Mouse (Mus musculus): Measurements from ENCODE around the gene Tmem135. TPM values are rescaled to one million over a fixed set of nuclear protein-coding genes. Genes with fewer than 3 reads are reported as not detected.

Tmem135 gene
- polyA plus RNA-seq, 1 experiment from 2014 or later = 57.9 TPM

GRCm38 (mm10) chr7:89198499-89198898 is 205.5 kb downstream of the Tmem135 start:
- H3K36me3 ChIP-seq (ENCODE audit: control insufficient read depth, insufficient read depth) = 0 out of 2 replicates have a peak, but pooled peaks cover 2% of the 10 kb centered on the region
- H3K4me1 ChIP-seq (replicated peaks; ENCODE audit: control insufficient read depth, insufficient read depth, low read length) = no peaks in the 10 kb centered on the region
- H3K9me3 ChIP-seq (ENCODE audit: control insufficient read depth) = no peaks in the 10 kb centered on the region
- H3K27me3 ChIP-seq (replicated peaks; ENCODE audit: control insufficient read depth, insufficient read depth, low read length) = no peaks in the 10 kb centered on the region
- no peak overlapping the region for H3K9ac ChIP-seq (ENCODE audit: low read depth, low read length)
- no peak overlapping the region for H3K4me3 ChIP-seq (ENCODE audit: low read depth, low read length)
- H3K4me2 ChIP-seq (replicated peaks; ENCODE audit: low read depth) = no peak overlapping the region
- no peak for TF ChIP-seq CTCF (IDR thresholded peaks at IDR 0.05; ENCODE audit: low read depth)
- no peak for ATAC-seq
- 92% methylated on average over 4 of the region's 4 CpGs for WGBS
- no peak overlapping the region for H3K27ac ChIP-seq (ENCODE audit: low read depth, low read length)

GRCm38 (mm10) chr7:89193459-89193858 is 210.6 kb downstream of the Tmem135 start:
- Histone ChIP-seq H3K9me3 (ENCODE audit: control insufficient read depth) (no peaks in the 10 kb centered on the region), H3K27ac (ENCODE audit: low read depth, low read length) (no peak overlapping the region), H3K9ac (ENCODE audit: low read depth, low read length) (no peak overlapping the region), H3K36me3 (ENCODE audit: control insufficient read depth, insufficient read depth) (0 out of 2 replicates have a peak, but pooled peaks cover 3% of the 10 kb centered on the region), H3K4me3 (ENCODE audit: low read depth, low read length) (no peak overlapping the region), H3K4me1 (replicated peaks; ENCODE audit: control insufficient read depth, insufficient read depth, low read length) (no peaks in the 10 kb centered on the region), H3K4me2 (replicated peaks; ENCODE audit: low read depth) (no peak overlapping the region), H3K27me3 (replicated peaks; ENCODE audit: control insufficient read depth, insufficient read depth, low read length) (no peaks in the 10 kb centered on the region)
- ATAC-seq = no peak
- TF ChIP-seq CTCF (IDR thresholded peaks at IDR 0.05; ENCODE audit: low read depth) = no peak
- 66% methylated on average over 5 of the region's 5 CpGs for WGBS

GRCm38 (mm10) chr7:89183928-89184327 is 220.1 kb downstream of the Tmem135 start:
- H3K4me3 ChIP-seq (ENCODE audit: low read depth, low read length) = no peak overlapping the region
- no peaks in the 10 kb centered on the region for H3K27me3 ChIP-seq (replicated peaks; ENCODE audit: control insufficient read depth, insufficient read depth, low read length)
- no peak overlapping the region for H3K27ac ChIP-seq (ENCODE audit: low read depth, low read length)
- 58% methylated on average over 4 of the region's 4 CpGs for WGBS
- H3K4me2 ChIP-seq (replicated peaks; ENCODE audit: low read depth) = no peak overlapping the region
- no peaks in the 10 kb centered on the region for H3K4me1 ChIP-seq (replicated peaks; ENCODE audit: control insufficient read depth, insufficient read depth, low read length)
- H3K36me3 ChIP-seq (ENCODE audit: control insufficient read depth, insufficient read depth) = no peaks in the 10 kb centered on the region; the same call in 1 of the 2 replicates
- TF ChIP-seq CTCF (IDR thresholded peaks at IDR 0.05; ENCODE audit: low read depth) = no peak
- no peak for ATAC-seq
- no peak overlapping the region for H3K9ac ChIP-seq (ENCODE audit: low read depth, low read length)
- no peaks in the 10 kb centered on the region for H3K9me3 ChIP-seq (ENCODE audit: control insufficient read depth)

DNA sequence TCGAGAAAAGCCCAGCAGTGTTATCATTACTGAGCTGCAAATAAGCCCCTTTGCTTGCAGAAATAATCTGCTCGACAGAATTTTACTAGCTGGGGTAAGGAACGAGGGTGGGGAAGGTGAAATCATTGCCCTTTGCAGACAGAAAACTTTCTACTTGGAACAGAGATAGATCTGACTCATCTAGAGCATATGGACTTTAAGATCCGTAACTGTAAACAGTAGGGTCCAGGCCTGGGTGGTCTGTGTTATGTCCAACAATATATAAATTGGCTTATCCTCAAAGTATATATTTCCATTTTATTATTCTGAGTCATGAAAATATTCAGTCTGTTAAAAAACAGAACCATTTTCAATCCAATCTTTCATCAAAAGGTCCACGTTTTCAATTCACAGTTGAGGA is 221.1 kb downstream of the Tmem135 start:
- Histone ChIP-seq H3K4me2 (replicated peaks; ENCODE audit: low read depth) (no peak overlapping the region), H3K9ac (ENCODE audit: low read depth, low read length) (no peak overlapping the region), H3K27me3 (replicated peaks; ENCODE audit: control insufficient read depth, insufficient read depth, low read length) (no peaks in the 10 kb centered on the region), H3K27ac (ENCODE audit: low read depth, low read length) (no peak overlapping the region), H3K9me3 (ENCODE audit: control insufficient read depth) (no peaks in the 10 kb centered on the region), H3K4me1 (replicated peaks; ENCODE audit: control insufficient read depth, insufficient read depth, low read length) (no peaks in the 10 kb centered on the region), H3K36me3 (ENCODE audit: control insufficient read depth, insufficient read depth) (no peaks in the 10 kb centered on the region; the same call in 1 of the 2 replicates), H3K4me3 (ENCODE audit: low read depth, low read length) (no peak overlapping the region)
- no peak for ATAC-seq
- TF ChIP-seq CTCF (IDR thresholded peaks at IDR 0.05; ENCODE audit: low read depth) = no peak
- WGBS = 49% methylated on average over 5 of the region's 5 CpGs

GRCm38 (mm10) chr7:89181285-89181684 is 222.7 kb downstream of the Tmem135 start:
- ATAC-seq = no peak
- H3K36me3 ChIP-seq (ENCODE audit: control insufficient read depth, insufficient read depth) = no peaks in the 10 kb centered on the region; the same call in 1 of the 2 replicates
- no peak overlapping the region for H3K4me3 ChIP-seq (ENCODE audit: low read depth, low read length)
- 64% methylated on average over 1 of the region's 1 CpGs for WGBS
- no peak overlapping the region for H3K9ac ChIP-seq (ENCODE audit: low read depth, low read length)
- no peak overlapping the region for H3K4me2 ChIP-seq (replicated peaks; ENCODE audit: low read depth)
- H3K4me1 ChIP-seq (replicated peaks; ENCODE audit: control insufficient read depth, insufficient read depth, low read length) = no peaks in the 10 kb centered on the region
- TF ChIP-seq CTCF (IDR thresholded peaks at IDR 0.05; ENCODE audit: low read depth) = no peak
- no peaks in the 10 kb centered on the region for H3K27me3 ChIP-seq (replicated peaks; ENCODE audit: control insufficient read depth, insufficient read depth, low read length)
- H3K9me3 ChIP-seq (ENCODE audit: control insufficient read depth) = no peaks in the 10 kb centered on the region
- no peak overlapping the region for H3K27ac ChIP-seq (ENCODE audit: low read depth, low read length)

DNA sequence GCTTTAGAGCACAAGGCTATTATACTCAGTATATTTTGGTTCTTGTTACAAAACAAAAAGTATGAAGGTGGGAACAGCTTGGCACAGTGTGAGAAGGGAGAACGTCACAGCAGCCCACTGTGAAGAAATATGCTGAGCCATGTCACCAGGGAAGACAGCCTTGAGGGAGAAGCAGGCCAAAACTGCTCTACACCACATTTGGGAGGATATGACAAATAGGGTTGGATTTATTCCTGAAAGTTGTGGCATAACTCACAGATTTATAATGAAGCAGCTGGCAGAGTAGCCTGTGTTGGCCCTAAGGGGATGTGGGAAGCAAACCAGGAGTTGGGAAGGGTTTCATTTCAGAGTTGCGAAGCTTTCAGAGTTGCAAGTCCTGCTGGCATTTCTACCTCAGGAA is 225.4 kb downstream of the Tmem135 start:
- Histone ChIP-seq H3K4me1 (replicated peaks; ENCODE audit: control insufficient read depth, insufficient read depth, low read length) (no peaks in the 10 kb centered on the region), H3K27ac (ENCODE audit: low read depth, low read length) (no peak overlapping the region), H3K4me3 (ENCODE audit: low read depth, low read length) (no peak overlapping the region), H3K4me2 (replicated peaks; ENCODE audit: low read depth) (no peak overlapping the region), H3K36me3 (ENCODE audit: control insufficient read depth, insufficient read depth) (no peaks in the 10 kb centered on the region; the same call in 1 of the 2 replicates), H3K9ac (ENCODE audit: low read depth, low read length) (no peak overlapping the region), H3K27me3 (replicated peaks; ENCODE audit: control insufficient read depth, insufficient read depth, low read length) (no peaks in the 10 kb centered on the region), H3K9me3 (ENCODE audit: control insufficient read depth) (no peaks in the 10 kb centered on the region)
- no peak for TF ChIP-seq CTCF (IDR thresholded peaks at IDR 0.05; ENCODE audit: low read depth)
- no peak for ATAC-seq
- 78% methylated on average over 2 of the region's 2 CpGs for WGBS

- no peak for ATAC-seq
- H3K9me3 ChIP-seq (ENCODE audit: control insufficient read depth) = no peaks in the 10 kb centered on the region
- H3K4me1 ChIP-seq (replicated peaks; ENCODE audit: control insufficient read depth, insufficient read depth, low read length) = no peaks in the 10 kb centered on the region
- no peak overlapping the region for H3K9ac ChIP-seq (ENCODE audit: low read depth, low read length)
- no peak overlapping the region for H3K27ac ChIP-seq (ENCODE audit: low read depth, low read length)
- TF ChIP-seq CTCF (IDR thresholded peaks at IDR 0.05; ENCODE audit: low read depth) = no peak
- H3K4me3 ChIP-seq (ENCODE audit: low read depth, low read length) = no peak overlapping the region
- H3K27me3 ChIP-seq (replicated peaks; ENCODE audit: control insufficient read depth, insufficient read depth, low read length) = no peaks in the 10 kb centered on the region
- no peaks in the 10 kb centered on the region; the same call in 1 of the 2 replicates for H3K36me3 ChIP-seq (ENCODE audit: control insufficient read depth, insufficient read depth)
- no peak overlapping the region for H3K4me2 ChIP-seq (replicated peaks; ENCODE audit: low read depth)
Observed at GRCm38 (mm10) chr7:89177926-89178325, 226.1 kb downstream of the Tmem135 start.

All from intestine, postnatal 0 days (tissue).